Mouse (Mus musculus): ENCODE results near the gene Mrpl1.

GRCm38 (mm10) chr5:96176879-96177358 lies 32.4 kb upstream of the Mrpl1 start:
- TF ChIP-seq POLR2A (IDR thresholded peaks at IDR 0.05; ENCODE audit: insufficient read depth, low read depth, low read length) (no peak), CTCF (IDR thresholded peaks at IDR 0.05; ENCODE audit: insufficient read depth, low read depth, low read length) (no peak)

Data from olfactory bulb, adult 2 months (tissue).